Mouse (Mus musculus): ENCODE measurements around the gene 1700029P11Rik. TPM values are rescaled to one million over a fixed set of nuclear protein-coding genes. Genes with fewer than 3 reads are reported as not detected.

1700029P11Rik gene
- polyA plus RNA-seq, 1 experiment from 2014 or later, result not detected

- no peaks in the 10 kb centered on the region for H3K9me3 ChIP-seq (replicated peaks)
- H3K4me1 ChIP-seq (replicated peaks), result peaks cover 21% of the 10 kb centered on the region
- H3K36me3 ChIP-seq (replicated peaks), result no peaks in the 10 kb centered on the region
- no peak for ATAC-seq (ENCODE audit: insufficient read depth)
- H3K27me3 ChIP-seq, result peaks cover 12% of the 10 kb centered on the region; the same call in 1 of the 2 replicates
- 32% methylated on average over 9 of the region's 9 CpGs for WGBS (ENCODE audit: insufficient replicate concordance)
- no peak overlapping the region for H3K4me3 ChIP-seq (replicated peaks)
- H3K4me2 ChIP-seq, result no peak overlapping the region
- H3K9ac ChIP-seq, result no peak overlapping the region
- no peak overlapping the region for H3K27ac ChIP-seq (replicated peaks)
Measured at GRCm38 (mm10) chr15:81943176-81943749, 37.1 kb upstream of the 1700029P11Rik start.

GRCm38 (mm10) chr15:81949076-81949475 lies 31.3 kb upstream of the 1700029P11Rik start:
- ATAC-seq (ENCODE audit: insufficient read depth), result no peak
- Histone ChIP-seq H3K36me3 (replicated peaks) (peaks cover 19% of the 10 kb centered on the region; the same call in 1 of the 2 replicates), H3K9ac (no peak overlapping the region), H3K4me1 (replicated peaks) (peaks cover 8% of the 10 kb centered on the region), H3K4me2 (no peak overlapping the region), H3K9me3 (replicated peaks) (no peaks in the 10 kb centered on the region), H3K4me3 (replicated peaks) (no peak overlapping the region), H3K27ac (replicated peaks) (no peak overlapping the region), H3K27me3 (0 out of 2 replicates have a peak, but pooled peaks cover 5% of the 10 kb centered on the region)
- 66% methylated on average over 10 of the region's 10 CpGs for WGBS (ENCODE audit: insufficient replicate concordance)

GRCm38 (mm10) chr15:81949476-81950131 lies 30.7 kb upstream of the 1700029P11Rik start:
- no peak overlapping the region for H3K27ac ChIP-seq (replicated peaks)
- no peaks in the 10 kb centered on the region for H3K9me3 ChIP-seq (replicated peaks)
- H3K4me1 ChIP-seq (replicated peaks), result peaks cover 8% of the 10 kb centered on the region
- 0 out of 2 replicates have a peak, but pooled peaks cover 5% of the 10 kb centered on the region for H3K27me3 ChIP-seq
- H3K36me3 ChIP-seq (replicated peaks), result peaks cover 24% of the 10 kb centered on the region
- WGBS (ENCODE audit: insufficient replicate concordance), result 67% methylated on average over 11 of the region's 11 CpGs
- H3K4me2 ChIP-seq, result no peak overlapping the region
- H3K4me3 ChIP-seq (replicated peaks), result no peak overlapping the region
- no peak overlapping the region for H3K9ac ChIP-seq
- no peak for ATAC-seq (ENCODE audit: insufficient read depth)

GRCm38 (mm10) chr15:81950716-81951115 lies 29.6 kb upstream of the 1700029P11Rik start:
- Histone ChIP-seq H3K27ac (replicated peaks) (no peak overlapping the region), H3K27me3 (0 out of 2 replicates have a peak, but pooled peaks cover 3% of the 10 kb centered on the region), H3K9ac (no peak overlapping the region), H3K4me1 (replicated peaks) (peaks cover 8% of the 10 kb centered on the region), H3K4me2 (no peak overlapping the region), H3K4me3 (replicated peaks) (no peak overlapping the region), H3K36me3 (replicated peaks) (peaks cover 32% of the 10 kb centered on the region), H3K9me3 (replicated peaks) (no peaks in the 10 kb centered on the region)
- WGBS (ENCODE audit: insufficient replicate concordance), result 71% methylated on average over 5 of the region's 5 CpGs
- no peak for ATAC-seq (ENCODE audit: insufficient read depth)

- Histone ChIP-seq H3K27ac (replicated peaks) (no peak overlapping the region), H3K9ac (no peak overlapping the region), H3K4me3 (replicated peaks) (no peak overlapping the region), H3K4me2 (no peak overlapping the region), H3K4me1 (replicated peaks) (peaks cover 8% of the 10 kb centered on the region), H3K27me3 (0 out of 2 replicates have a peak, but pooled peaks cover 2% of the 10 kb centered on the region), H3K9me3 (replicated peaks) (no peaks in the 10 kb centered on the region), H3K36me3 (replicated peaks) (peaks cover 36% of the 10 kb centered on the region)
- WGBS (ENCODE audit: insufficient replicate concordance), result 85% methylated on average over 9 of the region's 9 CpGs
- ATAC-seq (ENCODE audit: insufficient read depth), result no peak
Measured at GRCm38 (mm10) chr15:81951159-81951558, 29.2 kb upstream of the 1700029P11Rik start.

DNA sequence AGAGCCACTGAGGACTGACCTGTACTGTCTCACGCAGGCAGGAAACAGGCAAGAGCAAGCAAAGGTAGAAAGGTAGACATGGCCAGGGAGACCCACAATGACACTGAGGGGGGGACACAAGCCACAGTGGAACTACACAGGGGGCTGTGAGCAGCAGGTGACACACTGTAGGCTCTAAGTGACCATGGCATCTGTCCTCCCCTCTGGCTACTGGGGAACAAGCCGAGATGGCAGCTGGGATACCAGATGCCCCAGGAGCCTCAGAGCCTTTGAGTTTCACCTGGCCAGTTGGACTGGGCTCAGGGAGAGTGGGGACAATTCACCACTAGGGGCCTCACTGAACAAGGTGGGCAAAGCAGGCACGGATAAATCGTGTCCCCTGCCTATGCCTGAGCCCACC lies 28.0 kb upstream of the 1700029P11Rik start:
- H3K27ac ChIP-seq (replicated peaks), result no peak overlapping the region
- 82% methylated on average over 4 of the region's 4 CpGs for WGBS (ENCODE audit: insufficient replicate concordance)

GRCm38 (mm10) chr15:81954151-81954583 lies 26.2 kb upstream of the 1700029P11Rik start:
- Histone ChIP-seq H3K4me1 (replicated peaks) (peaks cover 9% of the 10 kb centered on the region), H3K27me3 (no peaks in the 10 kb centered on the region), H3K9me3 (replicated peaks) (no peaks in the 10 kb centered on the region), H3K36me3 (replicated peaks) (peaks cover 40% of the 10 kb centered on the region), H3K4me2 (no peak overlapping the region), H3K9ac (no peak overlapping the region), H3K4me3 (replicated peaks) (no peak overlapping the region), H3K27ac (replicated peaks) (no peak overlapping the region)
- no peak for ATAC-seq (ENCODE audit: insufficient read depth)
- 86% methylated on average over 9 of the region's 9 CpGs for whole genome bisulfite sequencing (ENCODE audit: insufficient replicate concordance)

More for the DNA sequence above, 28.0 kb upstream of the 1700029P11Rik start:
- Histone ChIP-seq H3K36me3 (replicated peaks) (peaks cover 39% of the 10 kb centered on the region), H3K4me2 (no peak overlapping the region), H3K9ac (no peak overlapping the region), H3K4me3 (replicated peaks) (no peak overlapping the region), H3K27me3 (no peaks in the 10 kb centered on the region), H3K4me1 (replicated peaks) (peaks cover 8% of the 10 kb centered on the region), H3K9me3 (replicated peaks) (no peaks in the 10 kb centered on the region)
- ATAC-seq (ENCODE audit: insufficient read depth), result no peak

DNA sequence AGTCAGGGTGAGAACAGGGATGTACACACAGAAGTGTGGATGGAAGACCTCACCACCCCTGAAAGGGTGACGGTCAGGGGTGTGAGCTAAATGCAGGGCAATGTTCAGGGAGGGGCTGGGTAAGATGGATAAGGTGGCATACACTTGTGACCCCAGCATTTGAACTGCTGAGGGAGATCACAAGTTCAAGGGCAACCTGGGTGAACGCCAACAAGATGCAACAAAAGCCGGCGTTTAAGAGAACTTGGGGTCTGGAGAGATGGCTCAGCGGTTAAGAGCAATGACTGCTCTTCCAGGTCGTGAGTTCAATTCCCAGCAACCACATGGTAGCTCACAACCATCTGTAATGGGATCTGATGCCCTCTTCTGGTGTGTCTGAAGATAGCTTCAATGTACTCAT lies 25.6 kb upstream of the 1700029P11Rik start:
- Histone ChIP-seq H3K4me1 (replicated peaks) (peaks cover 14% of the 10 kb centered on the region), H3K36me3 (replicated peaks) (peaks cover 40% of the 10 kb centered on the region), H3K27me3 (no peaks in the 10 kb centered on the region), H3K9me3 (replicated peaks) (no peaks in the 10 kb centered on the region), H3K4me3 (replicated peaks) (no peak overlapping the region), H3K27ac (replicated peaks) (no peak overlapping the region), H3K4me2 (no peak overlapping the region), H3K9ac (no peak overlapping the region)
- ATAC-seq (ENCODE audit: insufficient read depth), result no peak
- WGBS (ENCODE audit: insufficient replicate concordance), result 81% methylated on average over 6 of the region's 6 CpGs

- no peaks in the 10 kb centered on the region for H3K9me3 ChIP-seq (replicated peaks)
- no peaks in the 10 kb centered on the region for H3K27me3 ChIP-seq
- no peak overlapping the region for H3K4me3 ChIP-seq (replicated peaks)
- ATAC-seq (ENCODE audit: insufficient read depth), result no peak
- H3K27ac ChIP-seq (replicated peaks), result no peak overlapping the region
- H3K9ac ChIP-seq, result no peak overlapping the region
- peaks cover 21% of the 10 kb centered on the region for H3K4me1 ChIP-seq (replicated peaks)
- WGBS (ENCODE audit: insufficient replicate concordance), result 84% methylated on average over 15 of the region's 15 CpGs
- no peak overlapping the region for H3K4me2 ChIP-seq
- peaks cover 40% of the 10 kb centered on the region for H3K36me3 ChIP-seq (replicated peaks)
Measured at GRCm38 (mm10) chr15:81955414-81955813, 24.9 kb upstream of the 1700029P11Rik start.

DNA sequence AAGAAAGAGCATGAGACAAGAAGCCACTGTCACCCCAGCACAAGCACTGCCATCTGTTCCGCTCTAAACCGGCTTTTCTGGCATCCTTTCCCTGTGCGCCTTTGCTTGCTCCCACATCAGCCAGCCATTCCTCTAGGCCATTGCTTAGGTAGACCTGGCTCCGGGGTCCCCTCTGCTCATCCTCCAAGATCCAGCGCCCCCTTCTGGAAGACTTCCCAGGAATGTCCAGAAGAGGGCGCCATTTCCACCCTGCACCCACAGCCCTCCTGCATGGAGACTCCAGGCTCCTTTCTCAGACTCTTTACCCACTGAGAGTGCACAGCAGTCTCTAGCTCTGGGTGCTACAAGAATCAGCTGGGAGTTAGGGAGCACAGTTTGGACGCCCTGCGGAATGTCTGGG lies 23.9 kb upstream of the 1700029P11Rik start:
- Histone ChIP-seq H3K27me3 (no peaks in the 10 kb centered on the region), H3K9ac (no peak overlapping the region), H3K36me3 (replicated peaks) (peaks cover 33% of the 10 kb centered on the region), H3K4me1 (replicated peaks) (peaks cover 29% of the 10 kb centered on the region), H3K4me3 (replicated peaks) (no peak overlapping the region), H3K4me2 (no peak overlapping the region), H3K9me3 (replicated peaks) (no peaks in the 10 kb centered on the region), H3K27ac (replicated peaks) (no peak overlapping the region)
- WGBS (ENCODE audit: insufficient replicate concordance), result 59% methylated on average over 8 of the region's 8 CpGs
- ATAC-seq (ENCODE audit: insufficient read depth), result no peak

DNA sequence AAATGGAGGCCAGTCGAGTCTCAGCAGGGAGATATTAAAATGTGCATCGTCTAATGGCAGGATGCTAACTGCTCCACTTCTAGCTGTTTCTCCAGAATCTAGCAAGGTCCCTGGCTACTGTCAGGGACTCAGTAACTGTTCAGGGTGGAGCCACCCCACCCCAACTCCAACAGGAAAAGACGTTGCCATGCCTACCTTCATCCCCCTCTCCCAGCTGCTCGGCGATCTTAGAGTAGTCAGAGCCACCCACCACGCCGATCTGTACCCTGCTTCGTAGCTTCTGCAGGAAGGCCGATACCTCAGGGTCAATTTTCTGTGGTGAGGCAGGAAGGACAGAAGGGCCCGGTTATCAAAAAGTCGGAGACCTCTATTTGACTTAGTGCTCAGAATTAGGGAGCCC lies 22.7 kb upstream of the 1700029P11Rik start:
- H3K36me3 ChIP-seq (replicated peaks), result peaks cover 27% of the 10 kb centered on the region; the same call in 1 of the 2 replicates
- no peaks in the 10 kb centered on the region for H3K9me3 ChIP-seq (replicated peaks)
- H3K4me1 ChIP-seq (replicated peaks), result peaks cover 31% of the 10 kb centered on the region
- WGBS (ENCODE audit: insufficient replicate concordance), result 70% methylated on average over 11 of the region's 11 CpGs
- no peak overlapping the region for H3K9ac ChIP-seq
- no peak overlapping the region for H3K4me2 ChIP-seq
- H3K27me3 ChIP-seq, result no peaks in the 10 kb centered on the region
- no peak overlapping the region for H3K27ac ChIP-seq (replicated peaks)
- H3K4me3 ChIP-seq (replicated peaks), result no peak overlapping the region
- ATAC-seq (ENCODE audit: insufficient read depth), result no peak
